Mouse (Mus musculus) embryonic fibroblast, embryonic 13.5 days (primary cell): Measurements from ENCODE around the gene Cnih1.

ENCODE experiments used
- CTCF ChIP-seq: IDR thresholded peaks from 2 replicates; pipeline ENCODE4 v1.5.1; 2011; ENCODE audit warnings: mild to moderate bottlenecking, control low read depth, low read length, moderate library complexity, borderline replicate concordance; ENCODE audit not compliant: insufficient read depth
- POLR2A ChIP-seq: IDR thresholded peaks from 2 replicates; pipeline ENCODE4 v1.6.1; 2011; ENCODE audit warnings: low read depth, mild to moderate bottlenecking, control low read depth, low read length, moderate library complexity

DNA sequence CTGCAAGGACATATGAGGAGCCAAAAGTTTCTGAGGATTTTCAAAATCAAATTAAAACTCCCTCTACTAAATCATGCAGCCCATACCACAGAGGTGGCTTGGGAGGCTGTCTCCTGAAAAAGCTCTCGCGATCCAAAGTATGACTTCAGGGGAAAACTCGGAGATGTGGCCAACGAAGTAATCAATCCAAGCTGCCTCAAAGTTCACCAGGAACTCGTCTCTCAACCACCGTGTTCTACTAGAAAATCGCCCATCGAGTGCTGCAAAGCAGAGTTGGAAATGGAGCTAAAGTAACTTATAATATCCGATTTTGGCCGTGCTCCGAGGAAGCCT, 791 bp downstream of the Cnih1 start:
- no peak for TF ChIP-seq POLR2A
- no peak for TF ChIP-seq CTCF
